Mouse (Mus musculus) megakaryocyte, adult 5-6 weeks (primary cell): ENCODE data around the gene Ckap2l. TPM values are rescaled to one million over a fixed set of nuclear protein-coding genes. Genes with fewer than 3 reads are reported as not detected.

Experiments used
- ATAC-seq: 2 replicates; pipeline ENCODE4 v1.8.0; 2016; ENCODE audit warnings: mild to moderate bottlenecking, inconsistent platforms; ENCODE audit not compliant: poor library complexity, severe bottlenecking
- total RNA-seq, 2 experiments: library from RNA; stranded (forward) in 1 of 2; stranded (reverse) in 1 of 2; fragments of 153-499, 151-499 nt in 1 of 2; fragments of 221-1000, 200-1000 nt in 1 of 2; gene quantifications; 2 replicates each; pipeline versions ENCODE4 v1.2.3 to v1.2.4; 2015 to 2017

Ckap2l gene
- total RNA-seq, 2 experiments from 2014 or later, result 63.0 to 87.4 TPM

DNA sequence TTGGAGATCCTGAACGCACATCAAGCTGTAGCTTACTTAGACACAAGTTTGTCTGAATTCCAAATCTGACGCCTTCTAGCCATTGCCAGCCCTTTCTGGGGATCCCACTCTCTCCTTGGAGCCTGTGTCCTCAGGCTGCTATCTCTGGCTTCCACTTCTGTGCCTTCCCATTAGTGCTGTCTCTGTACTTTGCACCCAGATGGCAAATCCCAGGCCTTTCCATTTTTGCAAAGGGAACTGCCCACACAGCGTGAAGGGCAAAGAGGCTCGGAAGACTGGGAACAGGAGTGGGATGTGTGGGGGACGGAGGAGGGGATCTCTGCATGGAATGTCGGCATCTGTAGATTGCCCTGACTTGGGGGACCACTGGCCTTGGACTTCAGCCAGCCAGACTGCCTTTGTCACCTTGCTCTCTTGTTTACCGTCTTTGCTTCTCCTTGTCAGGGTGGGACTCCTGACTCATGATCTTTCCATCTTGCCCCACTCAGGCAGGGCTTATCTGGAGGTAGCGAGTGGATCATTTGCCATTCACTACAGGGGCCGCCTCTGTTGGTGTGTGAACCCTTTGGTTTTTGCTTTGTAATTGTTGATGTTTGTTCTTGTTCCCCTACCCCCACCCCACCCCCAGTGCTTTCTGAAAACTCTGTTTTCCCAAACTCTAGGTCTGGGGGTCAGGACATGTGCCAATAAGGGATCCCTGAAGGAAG is 56.1 kb downstream of the Ckap2l start:
- no peak for ATAC-seq

DNA sequence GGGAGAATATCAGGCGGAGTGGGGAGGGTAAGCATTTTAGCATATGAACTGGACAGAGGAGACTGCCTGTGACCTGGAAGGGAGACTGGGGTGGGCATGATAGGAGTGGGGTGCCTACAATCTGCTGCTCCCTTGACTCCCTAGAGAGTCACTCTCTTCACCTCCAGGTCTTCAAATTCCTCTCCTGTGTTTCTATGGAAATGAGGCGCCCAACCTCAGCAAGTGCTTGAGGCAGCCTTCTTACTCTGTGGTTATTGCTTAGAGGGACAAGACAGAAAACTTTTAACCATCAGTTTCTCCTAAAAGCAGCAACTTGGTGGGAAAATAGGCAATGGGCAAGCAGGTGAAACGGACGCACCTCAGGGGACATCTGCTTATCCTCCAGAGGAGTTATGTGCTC is 60.5 kb downstream of the Ckap2l start:
- no peak for ATAC-seq

DNA sequence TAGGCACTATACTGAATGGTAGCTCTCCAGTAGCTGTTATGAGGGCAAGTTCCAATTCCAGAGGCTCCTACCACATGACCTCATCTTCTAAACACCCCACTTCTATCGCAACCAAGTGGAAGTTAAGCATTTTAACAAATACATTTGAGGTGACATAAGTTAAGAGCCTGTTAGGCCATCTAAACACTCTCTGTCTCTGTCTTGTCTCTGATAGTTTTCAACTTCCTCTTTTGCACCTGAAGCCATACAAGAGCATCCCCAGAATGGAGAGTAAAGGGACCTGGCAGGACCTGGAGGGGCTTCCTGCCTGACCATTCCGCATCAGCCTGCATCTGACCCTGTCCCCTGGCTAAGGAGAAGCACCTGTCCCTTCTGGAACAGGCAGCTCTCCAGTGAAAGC is 62.3 kb downstream of the Ckap2l start:
- no peak for ATAC-seq

DNA sequence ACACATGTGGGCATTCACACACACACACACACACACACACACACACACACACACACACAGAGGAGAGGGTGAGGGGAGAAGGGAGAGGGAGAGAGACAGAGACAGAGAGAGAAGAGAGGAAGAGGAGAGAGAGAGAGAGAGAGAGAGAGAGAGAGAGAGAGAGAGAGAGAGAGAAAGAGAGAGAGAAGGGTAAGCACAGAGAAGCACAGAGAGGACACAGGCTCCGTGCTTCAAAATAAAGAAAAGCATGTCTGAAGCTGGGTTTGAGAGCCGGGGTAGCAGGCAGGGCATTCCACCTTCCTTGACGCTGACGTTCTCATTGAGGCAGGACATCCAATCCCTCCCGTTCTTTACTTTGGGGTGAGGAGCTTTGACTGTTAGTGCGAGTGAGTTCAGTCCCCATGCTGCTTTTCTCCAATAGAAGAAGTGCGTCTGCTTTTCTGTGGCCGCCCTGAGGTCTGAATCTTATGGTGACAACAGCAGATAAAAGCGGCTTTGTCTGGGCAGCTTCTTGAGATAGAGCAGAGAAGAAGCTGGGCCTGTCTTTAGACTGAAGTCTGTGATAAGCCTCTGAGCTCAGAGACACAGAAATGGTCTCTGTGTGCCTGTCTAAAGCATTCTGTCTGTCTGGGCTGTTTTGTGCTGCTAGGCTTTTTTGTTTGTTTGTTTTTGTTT is 63.1 kb downstream of the Ckap2l start:
- ATAC-seq, result no peak

DNA sequence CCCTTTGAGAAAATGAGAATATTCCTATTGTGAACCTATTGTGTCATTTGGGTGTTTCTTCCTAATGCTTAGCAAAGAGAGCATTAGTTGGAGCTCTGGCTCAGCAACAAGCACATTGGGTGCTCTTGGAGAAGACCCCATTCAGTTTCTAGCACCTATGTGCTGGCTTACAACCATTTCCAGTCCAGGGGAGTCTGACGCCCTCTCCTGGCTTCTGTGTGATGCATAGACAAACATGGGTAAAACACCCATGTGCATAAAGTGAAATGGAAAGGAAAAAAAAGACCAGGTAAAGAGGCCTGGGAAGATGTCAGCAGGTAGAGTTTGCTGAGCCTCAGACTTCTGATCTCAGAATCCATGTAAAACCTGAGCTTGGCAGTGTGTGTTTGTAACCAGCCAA is 63.8 kb downstream of the Ckap2l start:
- ATAC-seq, result no peak

DNA sequence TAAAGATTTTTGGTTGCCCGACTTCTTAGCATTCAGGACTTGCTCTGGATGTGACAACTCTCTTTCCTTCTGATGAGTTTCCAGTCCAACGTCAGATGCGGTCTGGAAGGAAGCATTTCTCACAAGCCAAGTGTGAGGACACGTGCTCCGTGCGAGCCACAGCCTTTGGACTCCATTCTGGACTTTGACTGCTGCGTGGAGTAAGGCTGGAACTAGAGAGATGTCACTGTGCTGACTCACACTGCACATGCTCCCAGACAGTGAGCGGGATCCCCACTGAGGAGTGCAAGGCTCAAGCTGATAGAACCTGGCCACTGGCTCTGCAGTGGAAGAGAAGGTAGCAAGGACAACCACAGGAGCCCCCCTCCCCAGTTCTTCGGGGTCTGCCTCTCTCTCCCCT is 64.5 kb downstream of the Ckap2l start:
- no peak for ATAC-seq

DNA sequence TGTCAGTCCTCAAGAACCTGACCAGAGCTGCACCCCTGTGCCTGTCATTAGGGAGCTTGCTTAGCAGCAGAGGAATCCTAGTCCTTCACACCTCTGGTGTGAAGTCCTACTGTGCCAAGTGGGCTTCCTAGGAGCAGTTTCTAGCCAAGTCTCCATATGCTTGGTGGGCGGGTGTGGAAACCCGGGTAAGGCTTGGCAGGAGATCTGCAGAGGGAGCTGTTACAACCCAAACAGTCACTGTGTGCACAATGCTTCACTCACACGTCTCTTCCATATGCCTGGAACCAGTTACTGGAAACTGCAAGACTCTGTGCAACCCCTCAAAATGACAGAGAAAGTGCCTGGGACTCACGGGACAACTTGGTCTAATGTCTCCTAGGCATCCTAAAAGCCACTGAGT is 65.0 kb downstream of the Ckap2l start:
- no peak for ATAC-seq

DNA sequence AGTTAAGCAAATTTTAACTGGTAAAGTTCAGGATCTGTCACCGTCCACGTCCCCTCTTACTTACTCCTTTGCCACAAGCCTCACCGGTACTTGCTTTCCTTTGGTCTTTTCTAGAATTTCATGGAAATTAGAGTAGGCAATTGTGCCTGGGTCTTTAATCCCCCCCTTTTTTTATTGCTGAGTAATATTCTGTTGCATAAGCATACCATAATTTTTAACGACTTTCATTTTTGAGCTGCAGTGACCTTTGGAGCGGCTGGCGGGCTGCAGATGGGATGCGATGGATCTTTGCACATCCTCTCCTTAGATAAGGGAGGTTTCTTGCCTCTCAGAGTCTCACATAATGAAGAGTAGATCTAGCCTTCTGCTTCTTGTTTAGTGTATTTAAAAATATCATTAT is 67.7 kb downstream of the Ckap2l start:
- ATAC-seq, result no peak

DNA sequence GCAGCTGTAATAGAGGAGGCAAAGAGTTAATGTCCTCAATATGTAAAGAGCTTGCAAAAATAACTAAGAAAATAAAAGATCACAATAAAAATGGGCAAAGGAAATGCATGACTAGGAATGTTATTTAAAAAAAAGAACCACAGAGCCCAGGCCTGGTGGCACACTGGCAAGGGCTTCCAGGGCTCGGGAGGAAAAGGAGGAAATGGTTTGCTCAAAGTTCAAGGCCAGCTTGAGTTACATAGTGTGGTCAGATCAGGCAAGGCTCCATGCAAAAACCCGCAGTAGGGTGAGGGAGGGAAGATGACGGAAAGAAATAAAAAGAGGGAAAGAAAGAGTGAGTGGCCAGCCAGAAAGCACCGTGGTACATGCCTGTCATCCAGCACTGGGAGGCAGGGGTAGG is 68.4 kb downstream of the Ckap2l start:
- no peak for ATAC-seq

DNA sequence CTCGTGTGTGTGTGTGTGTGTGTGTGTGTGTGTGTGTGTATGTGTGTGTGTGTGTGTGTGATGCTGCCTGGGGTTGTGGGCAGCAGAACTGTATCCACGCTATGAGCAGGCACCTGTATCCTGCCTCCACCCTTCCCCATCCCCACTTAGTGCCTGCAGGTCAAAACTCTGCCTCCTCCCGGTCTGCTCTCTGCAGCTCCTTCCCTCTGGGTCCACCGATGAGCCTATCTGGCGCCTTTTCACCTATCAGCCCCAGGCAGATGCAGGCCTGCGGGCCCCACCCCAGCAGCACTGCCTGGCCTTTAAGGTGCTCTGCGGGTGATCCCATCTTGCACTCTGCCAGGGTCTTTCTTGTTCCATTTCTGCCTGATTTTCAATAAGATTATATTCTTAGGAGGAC is 69.3 kb downstream of the Ckap2l start:
- ATAC-seq, result peak; percentile 66; the same call in 1 of the 2 replicates

DNA sequence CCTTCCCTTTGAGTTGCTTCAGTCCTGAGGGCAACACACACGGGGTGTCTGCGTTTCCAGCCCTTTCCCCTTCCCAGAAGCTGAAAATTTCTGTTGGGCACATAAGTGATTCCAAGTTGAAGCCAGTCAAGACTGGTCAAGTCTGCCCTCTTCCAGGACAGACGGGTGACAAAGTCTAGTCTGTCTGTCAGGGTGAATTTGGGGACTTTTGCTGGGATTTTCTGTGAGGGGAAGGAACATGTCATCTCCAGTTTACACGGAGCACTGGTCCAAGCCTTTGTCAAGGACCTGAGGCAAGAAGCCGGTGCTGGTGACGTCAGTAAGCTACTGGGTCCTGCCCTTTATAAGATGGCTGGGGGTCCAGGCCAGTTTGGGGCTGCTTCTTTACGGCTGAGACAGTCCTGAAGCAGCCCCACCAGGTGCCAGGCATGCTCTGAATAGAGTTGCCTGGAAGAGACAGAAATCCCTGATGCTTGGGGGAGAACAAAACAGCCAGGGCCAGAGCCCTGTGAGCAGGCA is 69.9 kb downstream of the Ckap2l start:
- no peak for ATAC-seq

DNA sequence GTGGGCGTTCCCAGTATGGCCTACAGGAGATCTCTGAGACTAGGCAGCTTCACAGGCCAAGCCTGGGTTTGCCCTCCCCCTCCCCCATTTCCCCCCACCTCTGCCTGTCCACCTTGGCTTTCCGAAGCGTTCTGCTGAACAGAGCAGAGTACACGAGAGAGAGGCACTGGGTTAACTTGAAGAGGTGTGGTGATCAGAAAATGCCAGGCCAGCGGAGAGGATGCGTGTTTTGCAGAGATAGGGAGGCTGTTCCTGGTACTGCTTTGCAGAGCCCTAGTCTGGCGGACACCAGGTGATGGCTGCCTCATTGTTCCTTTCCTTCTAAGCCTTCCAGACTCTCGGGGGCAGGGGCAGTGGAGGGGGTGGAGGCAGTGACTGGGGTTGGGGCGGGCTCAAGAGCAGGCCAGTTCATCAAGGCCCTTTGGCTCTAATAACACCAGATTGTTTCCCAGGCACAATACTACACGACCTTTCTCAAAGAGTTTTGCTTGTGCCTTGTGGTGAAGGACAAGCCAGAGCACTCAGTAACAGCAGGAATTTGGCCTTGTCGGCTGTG is 70.6 kb downstream of the Ckap2l start:
- ATAC-seq, result no peak

DNA sequence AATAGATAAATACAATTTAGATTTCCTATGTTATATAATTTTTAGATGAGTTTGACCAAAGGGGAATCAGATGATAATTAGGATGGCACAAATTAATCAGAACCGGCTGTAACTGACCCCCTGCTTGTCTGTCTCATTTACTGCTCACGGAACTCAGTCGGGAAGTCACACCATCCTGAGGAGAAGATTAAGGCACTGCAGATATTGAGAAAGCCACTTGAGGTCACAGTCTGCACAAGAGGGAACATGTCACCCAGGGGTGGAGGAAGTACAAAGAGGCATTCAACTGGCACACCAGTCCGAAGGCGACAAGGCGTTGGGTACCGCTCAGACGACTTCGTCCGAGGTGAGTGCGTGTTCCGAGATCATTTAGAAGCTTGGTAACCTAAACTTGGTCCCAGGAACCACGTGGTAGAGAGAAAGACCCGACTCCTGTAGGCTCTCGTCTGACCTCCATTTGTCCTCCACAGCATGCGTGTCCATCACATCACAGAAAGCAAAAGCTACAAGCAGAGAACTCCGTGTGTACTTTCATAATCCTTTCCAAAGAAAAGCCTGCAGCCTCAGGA is 71.7 kb downstream of the Ckap2l start:
- 0 out of 2 replicates have a peak, but pooled peaks have one; percentile 20 for ATAC-seq

DNA sequence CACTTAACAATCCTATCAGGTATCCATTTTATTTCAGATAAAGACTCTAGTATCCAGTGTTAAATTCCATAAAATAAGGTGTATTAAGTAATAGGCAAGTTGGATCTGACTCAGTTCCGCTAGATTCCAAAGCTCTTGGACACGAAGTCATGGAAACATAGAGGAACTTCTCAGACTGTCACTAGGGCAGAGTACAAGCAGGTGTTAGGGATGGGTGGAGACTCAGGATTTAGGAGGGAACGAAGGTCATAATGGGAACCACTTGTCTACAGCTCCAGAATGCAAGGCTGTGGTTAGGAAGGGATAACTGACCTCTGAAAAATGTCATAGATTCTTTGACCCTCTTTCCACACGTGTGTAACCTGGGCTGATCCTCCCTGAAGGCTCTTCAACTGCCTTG is 72.8 kb downstream of the Ckap2l start:
- ATAC-seq, result no peak

DNA sequence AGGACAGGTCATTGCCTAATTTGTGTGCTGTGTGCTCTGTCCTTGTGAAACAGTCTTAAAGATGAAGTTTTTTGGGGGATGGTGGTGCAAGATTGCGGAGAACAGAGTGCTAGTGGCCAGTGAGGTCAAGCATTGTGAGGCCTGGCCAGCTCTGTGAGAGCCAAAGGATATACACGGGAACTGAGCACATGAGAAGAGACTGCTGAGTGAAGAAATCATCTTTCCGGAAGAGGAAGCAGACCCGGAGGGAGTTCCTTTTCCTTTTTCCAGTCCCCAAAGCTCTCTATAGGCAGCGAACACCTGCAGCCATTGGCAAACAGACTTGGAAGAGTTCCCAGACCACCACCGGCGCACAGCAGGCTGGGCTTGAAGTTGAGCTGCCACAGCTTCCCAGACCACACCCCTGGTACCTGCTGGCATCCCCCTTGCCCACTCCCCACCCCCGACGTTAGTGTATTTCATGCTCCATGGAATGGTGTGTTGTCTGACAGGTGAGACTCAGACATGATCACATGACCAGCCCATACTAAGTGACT is 75.8 kb downstream of the Ckap2l start:
- ATAC-seq, result peak; percentile 88

DNA sequence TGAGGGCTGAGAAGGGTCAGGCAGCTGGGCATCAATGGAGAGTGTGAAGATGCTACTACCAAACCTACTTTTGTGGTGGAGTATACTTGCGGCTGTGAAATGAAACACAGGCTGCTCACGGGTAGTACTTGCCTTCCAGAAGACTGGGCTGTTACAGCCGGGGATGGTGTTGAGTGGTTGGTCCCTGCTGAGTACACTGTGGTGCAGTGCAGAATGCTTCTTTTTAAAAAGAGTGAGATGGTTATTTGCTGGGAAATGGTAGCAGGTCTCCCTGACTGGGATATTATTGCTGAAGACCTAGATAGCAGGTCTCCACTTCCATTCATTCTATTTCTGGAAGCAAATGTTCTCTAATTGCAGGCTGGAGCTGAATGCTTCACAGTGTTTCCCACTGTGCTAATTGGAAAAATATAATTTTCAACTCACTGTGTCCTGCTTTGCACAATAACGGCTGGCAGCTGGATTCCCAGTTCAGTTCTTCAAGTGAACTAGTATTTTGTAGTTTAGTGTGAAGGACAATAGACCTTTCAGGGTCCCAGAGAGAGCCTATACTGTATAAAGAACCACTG is 78.4 kb downstream of the Ckap2l start:
- ATAC-seq, result no peak

Other genes with a start within 250 kb of the Ckap2l start
- not detected in 2 replicates for gene Vinac1, start 249.0 kb downstream of the Ckap2l start, total RNA-seq (2015)
- 0.04 and 0.16 TPM in 2 replicates for gene Vinac1, start 249.0 kb downstream of the Ckap2l start, total RNA-seq (2017)
- gene Ttl, start 231.3 kb downstream of the Ckap2l start, total RNA-seq (2015), result 2.6 and 3.3 TPM in 2 replicates
- 3.0 and 3.6 TPM in 2 replicates for gene Ttl, start 231.3 kb downstream of the Ckap2l start, total RNA-seq (2017)
- 2.6 and 3.3 TPM in 2 replicates for gene Polr1b, start 196.2 kb downstream of the Ckap2l start, total RNA-seq (2015)
- 7.1 and 11.7 TPM in 2 replicates for gene Polr1b, start 196.2 kb downstream of the Ckap2l start, total RNA-seq (2017)
- gene Chchd5, start 167.5 kb downstream of the Ckap2l start, total RNA-seq (2015), result 11.9 and 13.0 TPM in 2 replicates
- 9.4 and 11.9 TPM in 2 replicates for gene Chchd5, start 167.5 kb downstream of the Ckap2l start, total RNA-seq (2017)
- gene Slc20a1, start 98.4 kb downstream of the Ckap2l start, total RNA-seq (2015), result 18.7 and 22.8 TPM in 2 replicates
- 52.4 and 70.8 TPM in 2 replicates for gene Slc20a1, start 98.4 kb downstream of the Ckap2l start, total RNA-seq (2017)
- gene Il1a, start 12.8 kb upstream of the Ckap2l start, total RNA-seq (2015), result not detected in 2 replicates
- gene Il1a, start 12.8 kb upstream of the Ckap2l start, total RNA-seq (2017), result 0.15 TPM in 1 of 2 replicates, not detected in the other
- 25.9 and 27.7 TPM in 2 replicates for gene Il1b, start 73.9 kb upstream of the Ckap2l start, total RNA-seq (2015)
- 15.8 and 16.8 TPM in 2 replicates for gene Il1b, start 73.9 kb upstream of the Ckap2l start, total RNA-seq (2017)
- not detected in 2 replicates for gene F830045P16Rik, start 239.4 kb upstream of the Ckap2l start, total RNA-seq (2015)
- not detected in 2 replicates for gene F830045P16Rik, start 239.4 kb upstream of the Ckap2l start, total RNA-seq (2017)